Mouse (Mus musculus) spleen, adult 2 months (tissue): ENCODE data around the gene Adgre4.

ENCODE experiments used
- CTCF ChIP-seq: fragments of 200-500 bp; IDR thresholded peaks from 2 replicates; pipeline ENCODE4 v1.5.1; 2011; ENCODE audit warnings: mild to moderate bottlenecking, inconsistent platforms; ENCODE audit not compliant: insufficient read depth, insufficient read length, insufficient replicate concordance; ENCODE audit errors: extremely low read depth
- POLR2A ChIP-seq: fragments of 200-500 bp; IDR thresholded peaks from 2 replicates; pipeline ENCODE4 v1.6.1; 2011; ENCODE audit warnings: low read depth, low read length, inconsistent platforms

- TF ChIP-seq POLR2A (no peak), CTCF (no peak)
These were observed 133.8 kb downstream of the Adgre4 start for GRCm38 (mm10) chr17:55883631-55884030.
